Mouse (Mus musculus) limb, embryonic 14.5 days (tissue): ENCODE data around the gene Speer4f1. TPM values are rescaled to one million over a fixed set of nuclear protein-coding genes. Genes with fewer than 3 reads are reported as not detected.
"Not testable (repeated sequence)": the region's sequence is repeated elsewhere in the genome, so short reads cannot be mapped to it uniquely, and the experiment has no call there.

ENCODE experiments used
- ATAC-seq: fragments of 200-750 bp; cut with Nextera tagmentation; 2 replicates; pipeline ENCODE4 v1.8.0; 2017; ENCODE audit warnings: low read depth, moderate number of reproducible peaks, moderate TSS enrichment; ENCODE audit not compliant: low FRiP score
- DNase-seq: peaks from one replicate; pipeline ENCODE4 v3.0.0-alpha.2; 2015; ENCODE audit warnings: low spot score
- H3K27ac ChIP-seq: fragments of 300-500 bp; sonication (generic); replicated peaks from 2 replicates; pipeline ENCODE4 v1.5.1; 2014; ENCODE audit warnings: low read depth, mild to moderate bottlenecking, low read length, moderate library complexity, mixed read lengths
- H3K27me3 ChIP-seq: fragments of 300-500 bp; sonication (generic); 2 replicates; pipeline ENCODE4 v1.6.1; 2014; ENCODE audit warnings: low read length, mixed read lengths; ENCODE audit not compliant: control insufficient read depth, insufficient read depth
- H3K36me3 ChIP-seq: fragments of 300-500 bp; sonication (generic); 2 replicates; pipeline ENCODE4 v1.6.1; 2014; ENCODE audit warnings: mild to moderate bottlenecking, low read length, moderate library complexity, mixed read lengths; ENCODE audit not compliant: control insufficient read depth, insufficient read depth
- H3K4me1 ChIP-seq: fragments of 300-500 bp; sonication (generic); 2 replicates; pipeline ENCODE4 v1.6.1; 2014; ENCODE audit warnings: antibody characterized with exemption, low read length, mixed read lengths; ENCODE audit not compliant: control insufficient read depth, insufficient read depth
- H3K4me2 ChIP-seq: fragments of 300-500 bp; sonication (generic); replicated peaks from 2 replicates; pipeline ENCODE4 v1.6.1; 2014; ENCODE audit warnings: low read depth, mild to moderate bottlenecking, low read length, moderate library complexity; ENCODE audit not compliant: severe bottlenecking
- H3K4me3 ChIP-seq: fragments of 300-500 bp; sonication (generic); replicated peaks from 2 replicates; pipeline ENCODE4 v1.5.1; 2014; ENCODE audit warnings: low read length
- H3K9ac ChIP-seq: fragments of 300-500 bp; sonication (generic); 2 replicates; pipeline ENCODE4 v1.6.1; 2014; ENCODE audit warnings: mild to moderate bottlenecking, low read depth, low read length, moderate library complexity; ENCODE audit not compliant: severe bottlenecking
- H3K9me3 ChIP-seq: fragments of 300-500 bp; sonication (generic); 2 replicates; pipeline ENCODE4 v1.6.1; 2016; ENCODE audit warnings: low read length; ENCODE audit not compliant: control insufficient read depth
- POLR2A ChIP-seq: fragments of 200-500 bp; IDR thresholded peaks from 2 replicates; pipeline ENCODE4 v1.8.0; 2012; ENCODE audit warnings: inconsistent platforms, mild to moderate bottlenecking, moderate library complexity, borderline replicate concordance; ENCODE audit not compliant: insufficient read depth, insufficient read length; ENCODE audit errors: extremely low read depth
- WGBS: fragments of 180-500 bp; shearing (Covaris S2); extraction: QIAGEN DNeasy Blood & Tissue Kit; methylation state at CpG from one replicate; pipeline ENCODE4 v1.1.7; 2014; 5-methylcytosine and 5-hydroxymethylcytosine counted together
- polyA plus RNA-seq, 2 experiments: library from polyadenylated mRNA; depleted of rRNA in 1 of 2; stranded (reverse) in 1 of 2; unstranded in 1 of 2; fragments of >200 nt; fragmentation: Nextera tagmentation in 1 of 2; extraction: Ambion mirVana in 1 of 2; gene quantifications; 2 replicates each; pipeline versions ENCODE4 v1.2.1 to v1.2.3; 2012 to 2014

Gene Speer4f1
- polyA plus RNA-seq (2012; rRNA removed), result not detected in 2 replicates
- not detected in 2 replicates for polyA plus RNA-seq (2014; fragmentation: Nextera tagmentation; extraction: Ambion mirVana)

DNA sequence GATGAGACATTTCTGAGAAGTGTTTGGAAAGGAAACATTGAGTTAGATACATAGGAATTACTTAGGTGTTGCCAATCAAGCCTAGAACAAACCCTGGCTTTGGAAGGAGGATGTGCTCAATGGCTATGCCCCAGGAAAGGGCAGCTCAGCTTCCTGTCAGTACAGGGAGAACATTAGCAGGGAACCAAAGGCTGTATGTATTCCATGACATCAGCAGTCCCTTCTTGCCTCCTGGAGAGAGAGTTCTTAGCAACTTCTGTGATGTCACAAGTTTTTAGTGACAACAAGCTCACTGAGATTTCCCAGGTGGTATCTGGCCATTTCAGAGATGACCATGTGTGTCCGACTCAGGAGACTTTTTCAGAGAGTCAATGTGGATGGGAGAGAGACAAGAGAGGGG lies at the start of gene Speer4f1:
Gene Speer4f1, plus strand, starts transcription at position 301 of the 400 bp plus-strand sequence.
- H3K9me3 ChIP-seq, H3K9ac ChIP-seq, H3K4me1 ChIP-seq, H3K36me3 ChIP-seq, H3K4me3 ChIP-seq, DNase-seq, ATAC-seq, H3K27ac ChIP-seq, H3K27me3 ChIP-seq, H3K4me2 ChIP-seq: not testable (repeated sequence)
- WGBS, result 81% methylated on average over 1 of the region's 1 CpGs

DNA sequence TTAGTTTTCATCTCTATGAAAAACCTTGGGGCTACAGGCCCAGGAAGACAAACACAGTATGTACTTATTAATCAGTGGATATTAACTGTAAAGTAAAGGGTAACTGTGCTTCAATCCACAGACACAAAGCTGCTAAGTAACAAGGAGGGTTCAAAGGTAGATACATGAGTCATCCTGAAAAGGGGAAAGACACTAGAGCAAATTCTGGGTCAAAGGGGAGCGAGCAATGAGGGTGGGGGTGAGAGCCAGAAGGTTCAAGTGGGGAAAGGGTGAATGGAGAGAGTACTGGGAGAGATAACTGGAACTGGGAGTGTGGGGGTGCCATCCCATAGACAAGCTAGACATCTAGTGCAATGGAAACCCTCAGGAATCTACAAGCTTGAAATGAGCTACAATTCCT lies 49.0 kb upstream of the Speer4f1 start:
- WGBS, result 90% methylated on average over 1 of the region's 1 CpGs

DNA sequence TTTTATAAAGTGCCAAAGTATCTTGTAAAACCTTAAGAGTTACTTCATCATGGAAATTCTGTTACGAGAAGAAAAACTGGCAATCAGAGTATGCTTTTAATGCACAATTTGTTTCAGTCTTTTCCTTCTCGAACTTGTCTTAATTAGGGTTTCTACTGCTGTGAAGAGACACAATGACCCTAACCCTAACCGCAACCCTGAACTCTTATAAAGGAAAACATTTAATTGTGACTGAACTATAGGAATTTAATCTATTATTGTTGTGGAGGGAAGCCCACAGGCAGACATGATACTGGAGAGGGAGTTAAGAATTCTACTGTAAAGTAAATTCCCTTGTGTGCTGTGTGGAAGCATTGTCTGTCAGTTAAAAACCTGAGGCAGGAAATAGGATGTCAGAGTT lies 41.2 kb upstream of the Speer4f1 start:
- Histone ChIP-seq H3K27me3 (no peaks in the 10 kb centered on the region), H3K27ac (no peak overlapping the region), H3K4me1 (no peaks in the 10 kb centered on the region), H3K9ac (no peak overlapping the region), H3K4me3 (no peak overlapping the region), H3K4me2 (no peak overlapping the region), H3K36me3 (no peaks in the 10 kb centered on the region), H3K9me3 (no peaks in the 10 kb centered on the region)
- WGBS, result 49% methylated on average over 3 of the region's 3 CpGs
- no peak for ATAC-seq
- no peak for TF ChIP-seq POLR2A
- DNase-seq, result no peak

More for the DNA sequence above, 49.0 kb upstream of the Speer4f1 start:
- Histone ChIP-seq H3K27ac (no peak overlapping the region), H3K4me2 (no peak overlapping the region), H3K27me3 (no peaks in the 10 kb centered on the region), H3K9me3 (no peaks in the 10 kb centered on the region), H3K4me1 (no peaks in the 10 kb centered on the region), H3K36me3 (no peaks in the 10 kb centered on the region), H3K9ac (no peak overlapping the region), H3K4me3 (no peak overlapping the region)
- ATAC-seq (no peak), DNase-seq (no peak)
- no peak for TF ChIP-seq POLR2A

DNA sequence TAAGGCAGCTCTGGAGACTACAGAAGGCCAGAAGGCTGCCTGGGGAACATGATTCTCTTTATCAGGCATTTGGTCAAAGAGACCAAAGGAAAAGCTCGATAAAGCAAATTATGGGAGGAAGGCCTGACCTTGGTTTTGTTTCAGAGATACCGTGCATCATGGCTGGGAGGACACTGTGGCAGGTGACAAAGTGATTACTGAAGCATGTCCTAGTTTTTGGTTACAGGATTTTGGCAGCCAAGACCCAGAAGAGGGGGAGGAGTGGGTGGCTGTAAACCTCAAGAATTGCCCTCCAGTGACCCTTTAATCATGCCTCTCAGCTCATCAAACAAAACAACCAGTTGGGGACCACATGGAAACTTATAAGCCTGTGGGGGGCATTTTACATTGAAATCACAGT lies 39.7 kb upstream of the Speer4f1 start:
- no peaks in the 10 kb centered on the region for H3K36me3 ChIP-seq
- H3K9ac ChIP-seq, result no peak overlapping the region
- DNase-seq (peak; percentile 14), ATAC-seq (no peak)
- H3K9me3 ChIP-seq, result no peaks in the 10 kb centered on the region
- no peak overlapping the region for H3K27ac ChIP-seq
- H3K4me3 ChIP-seq, result no peak overlapping the region
- no peak overlapping the region for H3K4me2 ChIP-seq
- H3K27me3 ChIP-seq, result no peaks in the 10 kb centered on the region
- no peak for TF ChIP-seq POLR2A
- no peaks in the 10 kb centered on the region for H3K4me1 ChIP-seq
- 17% methylated on average over 2 of the region's 2 CpGs for WGBS

DNA sequence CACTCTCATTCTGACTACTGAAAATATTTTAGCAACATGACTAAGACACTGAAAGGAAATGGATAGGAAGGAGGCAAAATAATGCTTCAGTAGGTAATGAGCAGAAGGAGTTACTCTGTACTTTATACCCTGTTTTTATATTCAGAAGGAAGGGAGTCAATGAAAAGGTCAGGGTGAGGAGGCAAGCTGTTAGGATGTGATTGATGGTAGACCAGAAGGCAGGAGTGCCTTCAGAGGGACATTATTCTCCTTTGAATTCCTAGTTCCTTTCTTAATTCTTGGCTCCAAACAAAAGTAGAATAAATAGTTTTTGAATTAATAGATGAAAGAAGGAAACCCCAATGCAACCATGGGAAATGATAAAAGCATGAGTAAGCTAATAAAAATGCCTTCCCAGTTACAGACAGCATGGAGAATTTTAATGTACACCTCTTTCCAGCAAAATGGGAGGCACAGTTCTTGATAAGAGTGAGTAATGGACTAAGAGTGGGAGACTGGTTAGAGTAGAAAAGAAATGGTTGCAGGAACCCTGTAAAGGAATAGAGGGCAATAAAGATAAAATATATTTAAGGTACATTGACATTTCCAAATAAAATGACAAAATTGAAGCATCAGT lies 36.3 kb upstream of the Speer4f1 start:
- H3K27me3 ChIP-seq, result no peaks in the 10 kb centered on the region
- no peak for TF ChIP-seq POLR2A
- H3K9ac ChIP-seq, result no peak overlapping the region
- no peaks in the 10 kb centered on the region for H3K4me1 ChIP-seq
- no peaks in the 10 kb centered on the region for H3K9me3 ChIP-seq
- no peak for ATAC-seq
- no peak for DNase-seq
- no peak overlapping the region for H3K27ac ChIP-seq
- no peaks in the 10 kb centered on the region for H3K36me3 ChIP-seq
- H3K4me3 ChIP-seq, result no peak overlapping the region
- H3K4me2 ChIP-seq, result no peak overlapping the region

DNA sequence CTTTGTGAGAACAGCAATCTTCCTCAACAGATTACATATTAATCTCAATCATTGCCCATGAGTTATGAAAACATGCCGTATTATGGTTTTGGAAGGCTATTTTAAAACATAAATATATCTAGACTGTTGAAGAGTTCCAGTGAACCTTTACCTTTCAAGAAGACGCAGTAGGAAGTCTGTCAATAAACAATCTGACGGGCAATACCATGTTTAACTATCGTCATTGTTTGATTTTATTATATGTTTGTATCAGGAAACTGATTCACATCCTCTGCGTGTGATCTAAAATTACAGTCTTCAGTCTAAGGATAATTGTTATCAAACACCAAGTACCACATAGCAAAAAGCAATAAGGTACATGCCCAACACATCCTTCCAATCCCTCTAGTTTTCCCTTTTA lies 21.8 kb upstream of the Speer4f1 start:
- Histone ChIP-seq H3K9ac (no peak overlapping the region), H3K4me1 (no peaks in the 10 kb centered on the region), H3K27ac (no peak overlapping the region), H3K27me3 (no peaks in the 10 kb centered on the region), H3K4me3 (no peak overlapping the region), H3K9me3 (no peaks in the 10 kb centered on the region), H3K36me3 (no peaks in the 10 kb centered on the region), H3K4me2 (no peak overlapping the region)
- ATAC-seq (no peak), DNase-seq (no peak)
- no peak for TF ChIP-seq POLR2A
- 90% methylated on average over 5 of the region's 5 CpGs for WGBS
